Mouse (Mus musculus) forebrain, embryonic 15.5 days (tissue): Measurements from ENCODE around the gene Cmc4. TPM values are rescaled to one million over a fixed set of nuclear protein-coding genes. Genes with fewer than 3 reads are reported as not detected.

Experiments
- ATAC-seq: fragments of 200-750 bp; cut with Nextera tagmentation; replicated peaks from 2 replicates; pipeline ENCODE4 v1.8.0; 2017; ENCODE audit warnings: mild to moderate bottlenecking, moderate TSS enrichment, moderate library complexity
- H3K27ac ChIP-seq: fragments of 300-500 bp; sonication (generic); replicated peaks from 2 replicates; pipeline ENCODE4 v1.5.1; 2015; ENCODE audit warnings: mild to moderate bottlenecking, inconsistent platforms
- H3K27me3 ChIP-seq: fragments of 300-500 bp; sonication (generic); 2 replicates; pipeline ENCODE4 v1.6.1; 2015; ENCODE audit warnings: inconsistent platforms
- H3K36me3 ChIP-seq: fragments of 300-500 bp; sonication (generic); 2 replicates; pipeline ENCODE4 v1.6.1; 2015; ENCODE audit warnings: mild to moderate bottlenecking, inconsistent platforms
- H3K4me1 ChIP-seq: fragments of 300-500 bp; sonication (generic); 2 replicates; pipeline ENCODE4 v1.6.1; 2015; ENCODE audit warnings: inconsistent platforms
- H3K4me2 ChIP-seq: fragments of 300-500 bp; sonication (generic); replicated peaks from 2 replicates; pipeline ENCODE4 v1.6.1; 2015; ENCODE audit warnings: mild to moderate bottlenecking, inconsistent platforms
- H3K4me3 ChIP-seq: fragments of 300-500 bp; sonication (generic); 2 replicates; pipeline ENCODE4 v1.5.1; 2015; ENCODE audit warnings: mild to moderate bottlenecking, inconsistent platforms
- H3K9ac ChIP-seq: fragments of 300-500 bp; sonication (generic); replicated peaks from 2 replicates; pipeline ENCODE4 v1.6.1; 2015; ENCODE audit warnings: mild to moderate bottlenecking, inconsistent platforms
- H3K9me3 ChIP-seq: fragments of 300-500 bp; sonication (generic); 2 replicates; pipeline ENCODE4 v1.6.1; 2016; ENCODE audit warnings: inconsistent platforms
- whole genome bisulfite sequencing: fragments of 180-500 bp; shearing (Covaris S2); methylation state at CpG from one replicate; pipeline ENCODE4 v1.1.7; 2015; ENCODE audit warnings: mixed read lengths; 5-methylcytosine and 5-hydroxymethylcytosine counted together
- polyA plus RNA-seq: library from polyadenylated mRNA; unstranded; fragments of >200 nt; fragmentation: Nextera tagmentation; extraction: Ambion mirVana; gene quantifications from 2 replicates; pipeline ENCODE4 v1.2.1, GENCODE M21; 2015

Gene Cmc4
- polyA plus RNA-seq: 22.0 and 28.6 TPM in 2 replicates

GRCm38 (mm10) chrX:75415936-75416785 is at the start of gene Cmc4, which contains the start of the genes Mtcp1 and Brcc3:
Gene Cmc4, minus strand, starts transcription at chrX:75416584.
Gene Mtcp1, minus strand, starts transcription at chrX:75416588.
Gene Brcc3, plus strand, starts transcription at chrX:75416628.
- ATAC-seq: peak; percentile 100
- no peaks in the 10 kb centered on the region for H3K36me3 ChIP-seq

GRCm38 (mm10) chrX:75454597-75454996 is 38.2 kb upstream of the Cmc4 start:
- H3K9me3 ChIP-seq: no peaks in the 10 kb centered on the region
- WGBS: 87% methylated on average over 1 of the region's 1 CpGs
- H3K27ac ChIP-seq: no peak overlapping the region
- H3K4me3 ChIP-seq: no peak overlapping the region
- ATAC-seq: no peak
- H3K4me2 ChIP-seq: no peak overlapping the region
- no peak overlapping the region for H3K9ac ChIP-seq
- no peaks in the 10 kb centered on the region for H3K27me3 ChIP-seq
- peaks cover 17% of the 10 kb centered on the region for H3K36me3 ChIP-seq
- no peaks in the 10 kb centered on the region for H3K4me1 ChIP-seq

More at GRCm38 (mm10) chrX:75415936-75416785, at the start of gene Cmc4, which contains the start of the genes Mtcp1 and Brcc3:
- H3K9me3 ChIP-seq: no peaks in the 10 kb centered on the region
- 15% methylated on average over 51 of the region's 52 CpGs for WGBS
- H3K4me1 ChIP-seq: peaks cover 5% of the 10 kb centered on the region; the same call in 1 of the 2 replicates
- H3K27ac ChIP-seq: peak within 1 kb of the TSS; percentile 91
- peak within 1 kb of the TSS; percentile 50 for H3K4me2 ChIP-seq
- H3K4me3 ChIP-seq: peak within 1 kb of the TSS; percentile 59
- H3K9ac ChIP-seq: peak within 1 kb of the TSS; percentile 62
- no peaks in the 10 kb centered on the region for H3K27me3 ChIP-seq

GRCm38 (mm10) chrX:75409711-75410110 is 6.7 kb downstream of the Cmc4 start:
- ATAC-seq: no peak
- no peak overlapping the region for H3K4me3 ChIP-seq
- no peaks in the 10 kb centered on the region for H3K9me3 ChIP-seq
- H3K27me3 ChIP-seq: no peaks in the 10 kb centered on the region
- 95% methylated on average over 1 of the region's 1 CpGs for WGBS
- H3K9ac ChIP-seq: no peak overlapping the region
- H3K4me1 ChIP-seq: no peaks in the 10 kb centered on the region
- no peaks in the 10 kb centered on the region for H3K36me3 ChIP-seq
- H3K4me2 ChIP-seq: no peak overlapping the region
- H3K27ac ChIP-seq: no peak overlapping the region

- Histone ChIP-seq H3K27me3 (no peaks in the 10 kb centered on the region), H3K9me3 (no peaks in the 10 kb centered on the region), H3K4me2 (no peak overlapping the region), H3K9ac (no peak overlapping the region), H3K27ac (no peak overlapping the region), H3K4me1 (no peaks in the 10 kb centered on the region), H3K36me3 (no peaks in the 10 kb centered on the region), H3K4me3 (no peak overlapping the region)
- ATAC-seq: no peak
These were observed 13.0 kb downstream of the Cmc4 start for GRCm38 (mm10) chrX:75403350-75403749.

GRCm38 (mm10) chrX:75402668-75403067 is 13.7 kb downstream of the Cmc4 start:
- H3K27ac ChIP-seq: no peak overlapping the region
- H3K27me3 ChIP-seq: no peaks in the 10 kb centered on the region
- no peak overlapping the region for H3K9ac ChIP-seq
- H3K9me3 ChIP-seq: no peaks in the 10 kb centered on the region
- 79% methylated on average over 2 of the region's 2 CpGs for WGBS
- no peaks in the 10 kb centered on the region for H3K4me1 ChIP-seq
- no peaks in the 10 kb centered on the region for H3K36me3 ChIP-seq
- ATAC-seq: no peak
- no peak overlapping the region for H3K4me3 ChIP-seq
- H3K4me2 ChIP-seq: no peak overlapping the region

GRCm38 (mm10) chrX:75399471-75399870 is 16.9 kb downstream of the Cmc4 start:
- H3K36me3 ChIP-seq: no peaks in the 10 kb centered on the region
- no peak overlapping the region for H3K4me2 ChIP-seq
- H3K9ac ChIP-seq: no peak overlapping the region
- H3K9me3 ChIP-seq: no peaks in the 10 kb centered on the region
- H3K4me3 ChIP-seq: no peak overlapping the region
- no peak for ATAC-seq
- H3K4me1 ChIP-seq: no peaks in the 10 kb centered on the region
- no peaks in the 10 kb centered on the region for H3K27me3 ChIP-seq
- WGBS: 76% methylated on average over 1 of the region's 1 CpGs
- H3K27ac ChIP-seq: no peak overlapping the region

- Histone ChIP-seq H3K4me1 (no peaks in the 10 kb centered on the region), H3K9me3 (no peaks in the 10 kb centered on the region), H3K27ac (peak within 1 kb of the TSS; percentile 53), H3K36me3 (no peaks in the 10 kb centered on the region), H3K27me3 (no peaks in the 10 kb centered on the region), H3K4me3 (peak within 1 kb of the TSS; percentile 51), H3K9ac (peak within 1 kb of the TSS; percentile 55), H3K4me2 (peak within 1 kb of the TSS; percentile 48)
- ATAC-seq: peak; percentile 98
- 15% methylated on average over 25 of the region's 25 CpGs for WGBS
These were observed 34.1 kb downstream of the Cmc4 start, which contains the start of the genes Fundc2 and F8 for GRCm38 (mm10) chrX:75382195-75382771. Gene Fundc2, plus strand, starts transcription at chrX:75382399. Gene F8, minus strand, starts transcription at chrX:75382615.

GRCm38 (mm10) chrX:75381699-75382098 is 34.7 kb downstream of the Cmc4 start:
- H3K9ac ChIP-seq: no peak overlapping the region
- peak; percentile 39 for ATAC-seq
- no peak overlapping the region for H3K27ac ChIP-seq
- H3K4me2 ChIP-seq: peak overlapping the region; percentile 48
- no peaks in the 10 kb centered on the region for H3K9me3 ChIP-seq
- H3K36me3 ChIP-seq: no peaks in the 10 kb centered on the region
- H3K4me3 ChIP-seq: peak overlapping the region; percentile 51
- 78% methylated on average over 5 of the region's 5 CpGs for WGBS
- no peaks in the 10 kb centered on the region for H3K27me3 ChIP-seq
- no peaks in the 10 kb centered on the region for H3K4me1 ChIP-seq

- H3K27ac ChIP-seq: no peak overlapping the region
- H3K9me3 ChIP-seq: no peaks in the 10 kb centered on the region
- H3K36me3 ChIP-seq: no peaks in the 10 kb centered on the region
- H3K27me3 ChIP-seq: no peaks in the 10 kb centered on the region
- H3K4me1 ChIP-seq: no peaks in the 10 kb centered on the region
- H3K9ac ChIP-seq: no peak overlapping the region
- no peak for ATAC-seq
- 95% methylated on average over 1 of the region's 1 CpGs for WGBS
- no peak overlapping the region for H3K4me2 ChIP-seq
- no peak overlapping the region for H3K4me3 ChIP-seq
These were observed 35.2 kb downstream of the Cmc4 start for GRCm38 (mm10) chrX:75381176-75381575.

- Histone ChIP-seq H3K4me3 (no peak overlapping the region), H3K9me3 (no peaks in the 10 kb centered on the region), H3K27me3 (no peaks in the 10 kb centered on the region), H3K4me1 (no peaks in the 10 kb centered on the region), H3K4me2 (no peak overlapping the region), H3K27ac (no peak overlapping the region), H3K36me3 (no peaks in the 10 kb centered on the region), H3K9ac (no peak overlapping the region)
- no peak for ATAC-seq
These were observed 39.6 kb downstream of the Cmc4 start for GRCm38 (mm10) chrX:75376815-75377214.

- Histone ChIP-seq H3K4me1 (no peaks in the 10 kb centered on the region), H3K27me3 (no peaks in the 10 kb centered on the region), H3K27ac (no peak overlapping the region), H3K4me2 (no peak overlapping the region), H3K36me3 (no peaks in the 10 kb centered on the region), H3K9ac (no peak overlapping the region), H3K9me3 (no peaks in the 10 kb centered on the region), H3K4me3 (no peak overlapping the region)
- no peak for ATAC-seq
- WGBS: 80% methylated on average over 2 of the region's 2 CpGs
These were observed 43.5 kb downstream of the Cmc4 start for GRCm38 (mm10) chrX:75372666-75373425.

- Histone ChIP-seq H3K27me3 (no peaks in the 10 kb centered on the region), H3K36me3 (no peaks in the 10 kb centered on the region), H3K4me1 (no peaks in the 10 kb centered on the region), H3K4me3 (no peak overlapping the region), H3K4me2 (no peak overlapping the region), H3K9me3 (no peaks in the 10 kb centered on the region), H3K27ac (no peak overlapping the region), H3K9ac (no peak overlapping the region)
- no peak for ATAC-seq
These were observed 46.2 kb downstream of the Cmc4 start for GRCm38 (mm10) chrX:75370197-75370596.
